In the genomic region with DNA sequence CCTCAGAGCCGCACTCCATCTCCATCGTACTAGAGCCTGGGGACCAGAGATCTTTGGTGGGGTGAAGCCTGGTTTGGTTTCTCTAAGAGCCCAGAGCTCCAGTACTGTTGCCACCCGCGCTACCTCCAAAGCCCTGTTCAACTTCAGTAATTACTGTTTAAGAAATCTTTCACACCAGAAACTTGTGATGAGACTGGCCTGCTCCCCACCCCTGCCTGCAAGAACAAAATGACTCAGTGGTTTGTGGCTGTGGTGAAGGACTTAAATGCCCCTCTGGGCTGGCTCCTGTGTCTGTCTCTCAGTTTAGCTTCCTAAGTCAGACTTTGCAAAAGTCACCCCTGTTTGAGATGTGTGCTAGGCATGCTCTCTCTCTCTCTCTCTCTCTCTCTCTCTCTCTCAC, we compare ENCODE assay signal across 21 mouse cellular contexts. TPM values are rescaled to one million over a fixed set of nuclear protein-coding genes. Genes with fewer than 3 reads are reported as not detected.
DNase-seq lines count a peak whose midpoint lies in the region; ATAC-seq lines count a peak whose summit lies in the region.
"Had no signal": no experiment of that assay in that cellular context is flagged by ENCODE, and none has a peak within 500 bp of the region (broad histone marks: within the 10 kb centered on the region; RNA-seq: fewer than 3 reads in every experiment).

No protein-coding gene starts in this region.

- H3K4me3 ChIP-seq in hindbrain, embryonic 10.5 days: peak overlapping the region; percentile 43
- peak overlapping the region; percentile 24 for H3K4me3 ChIP-seq in hindbrain, embryonic 11.5 days (ENCODE audit: low read depth, low read length)
- no peak overlapping the region for H3K4me3 ChIP-seq in limb, embryonic 10.5 days
- H3K4me3 ChIP-seq in midbrain, embryonic 15.5 days: peak overlapping the region; percentile 39
- H3K4me3 ChIP-seq: heart, embryonic 10.5 days; left cerebral cortex, adult 2 months; liver, embryonic 15.5 days had no signal

- intact Hi-C loops in gastrocnemius, postnatal 14 days (cut with DNase I; ENCODE audit: low total_unique reads): no loop called here
- intact Hi-C loops in left cerebral cortex, postnatal 10 days (cut with DNase I): no loop called here

- H3K27me3 ChIP-seq in hindbrain, embryonic 10.5 days (ENCODE audit: insufficient read depth, poor library complexity, severe bottlenecking): peaks cover 100% of the 10 kb centered on the region
- H3K27me3 ChIP-seq in hindbrain, embryonic 11.5 days (ENCODE audit: control insufficient read depth, insufficient read depth, low read length): peaks cover 95% of the 10 kb centered on the region
- peaks cover 100% of the 10 kb centered on the region for H3K27me3 ChIP-seq in limb, embryonic 10.5 days (ENCODE audit: low read depth, poor library complexity, severe bottlenecking)
- peaks cover 60% of the 10 kb centered on the region for H3K27me3 ChIP-seq in midbrain, embryonic 15.5 days (replicated peaks)

- H3K9me3 ChIP-seq in hindbrain, embryonic 10.5 days: no peaks in the 10 kb centered on the region
- H3K9me3 ChIP-seq in hindbrain, embryonic 11.5 days (ENCODE audit: control insufficient read depth, low read length): no peaks in the 10 kb centered on the region
- H3K9me3 ChIP-seq in limb, embryonic 10.5 days (replicated peaks): no peaks in the 10 kb centered on the region
- H3K9me3 ChIP-seq in midbrain, embryonic 15.5 days: no peaks in the 10 kb centered on the region
- H3K9me3 ChIP-seq: heart, embryonic 10.5 days; liver, embryonic 15.5 days had no signal

- H3K9ac ChIP-seq in hindbrain, embryonic 11.5 days (ENCODE audit: low read depth, low read length): no peak overlapping the region
- H3K9ac ChIP-seq in midbrain, embryonic 15.5 days: 0 out of 2 replicates have a peak overlapping the region, but pooled peaks have one; percentile 25
- H3K9ac ChIP-seq: liver, embryonic 15.5 days had no signal

- no peak for DNase-seq in hindbrain, embryonic 10.5 days (ENCODE audit: low spot score)
- DNase-seq in hindbrain, embryonic 11.5 days (ENCODE audit: low spot score): no peak
- peak; percentile 36 for DNase-seq in limb, embryonic 10.5 days (ENCODE audit: low spot score)
- DNase-seq in gastrocnemius, postnatal 14 days: no peak
- DNase-seq in lung, postnatal 25 days (ENCODE audit: low spot score): no peak
- DNase-seq in left cerebral cortex, postnatal 10 days (ENCODE audit: extremely low spot score in 1 of 2, low spot score in 2 of 2): no peak
- DNase-seq: cerebellum, adult 2 months; kidney, adult 2 months; kidney, postnatal 14 days; layer of hippocampus, adult 9-11 months; right cerebral cortex, adult 18-20 months; thymus, postnatal 14 days had no signal

- no peak overlapping the region for H3K27ac ChIP-seq in hindbrain, embryonic 10.5 days
- no peak overlapping the region for H3K27ac ChIP-seq in hindbrain, embryonic 11.5 days (ENCODE audit: low read depth, low read length)
- H3K27ac ChIP-seq in limb, embryonic 10.5 days: no peak overlapping the region
- peak overlapping the region; percentile 79 for H3K27ac ChIP-seq in midbrain, embryonic 15.5 days
- H3K27ac ChIP-seq: heart, embryonic 10.5 days; left cerebral cortex, adult 2 months; liver, embryonic 15.5 days had no signal

- H3K4me2 ChIP-seq in hindbrain, embryonic 11.5 days (replicated peaks; ENCODE audit: low read depth, low read length): no peak overlapping the region
- peak overlapping the region; percentile 41 for H3K4me2 ChIP-seq in midbrain, embryonic 15.5 days
- H3K4me2 ChIP-seq: liver, embryonic 15.5 days had no signal

- 1% methylated on average over 4 of the region's 4 CpGs for WGBS in hindbrain, embryonic 10.5 days
- 2% methylated on average over 4 of the region's 4 CpGs for WGBS in hindbrain, embryonic 11.5 days
- WGBS in limb, embryonic 10.5 days: under 1% methylated on average over 4 of the region's 4 CpGs
- 6% methylated on average over 4 of the region's 4 CpGs for WGBS in midbrain, embryonic 15.5 days

- no peak for ATAC-seq in hindbrain, embryonic 11.5 days (ENCODE audit: low FRiP score)
- no peak for ATAC-seq in midbrain, embryonic 15.5 days (replicated peaks)
- ATAC-seq: forebrain, embryonic 16.5 days; lung, postnatal 0 days had no signal

- H3K4me1 ChIP-seq in hindbrain, embryonic 10.5 days (replicated peaks): peaks cover 42% of the 10 kb centered on the region
- H3K4me1 ChIP-seq in hindbrain, embryonic 11.5 days (replicated peaks; ENCODE audit: control insufficient read depth, insufficient read depth, low read length): peaks cover 26% of the 10 kb centered on the region
- peaks cover 33% of the 10 kb centered on the region for H3K4me1 ChIP-seq in limb, embryonic 10.5 days
- peaks cover 32% of the 10 kb centered on the region for H3K4me1 ChIP-seq in midbrain, embryonic 15.5 days

- H3K36me3 ChIP-seq in hindbrain, embryonic 10.5 days: no peaks in the 10 kb centered on the region
- H3K36me3 ChIP-seq in hindbrain, embryonic 11.5 days (ENCODE audit: control insufficient read depth, insufficient read depth, low read length): no peaks in the 10 kb centered on the region
- no peaks in the 10 kb centered on the region for H3K36me3 ChIP-seq in limb, embryonic 10.5 days
- no peaks in the 10 kb centered on the region for H3K36me3 ChIP-seq in midbrain, embryonic 15.5 days (replicated peaks)
- H3K36me3 ChIP-seq: heart, embryonic 10.5 days; liver, embryonic 15.5 days had no signal

RNA-seq across cellular contexts. Expression of a gene that starts 3.5 kb away (rescaled TPM):
- polyA plus RNA-seq in hindbrain, embryonic 10.5 days (2016; fragmentation: Nextera tagmentation; extraction: Ambion mirVana): 10.8 and 18.4 TPM in 2 replicates
- 9.4 and 9.9 TPM in 2 replicates for polyA plus RNA-seq in hindbrain, embryonic 11.5 days (2014; fragmentation: Nextera tagmentation; extraction: Ambion mirVana)
- not detected in 2 replicates for polyA plus RNA-seq in limb, embryonic 10.5 days (2016; fragmentation: Nextera tagmentation; extraction: Ambion mirVana)
- 53.5 and 77.8 TPM in 2 replicates for polyA plus RNA-seq in midbrain, embryonic 15.5 days (2015; fragmentation: Nextera tagmentation; extraction: Ambion mirVana)
- total RNA-seq in gastrocnemius, postnatal 14 days (2021): not detected
- not detected for total RNA-seq in left cerebral cortex, postnatal 10 days (2021)
- total RNA-seq: adrenal gland, adult 18-20 months; left cerebral cortex, adult 2 months; megakaryocyte, adult 5-6 weeks had no signal
- polyA plus RNA-seq: heart, embryonic 10.5 days; heart, postnatal 0 days; liver, embryonic 15.5 days had no signal

Comparison
In these comparisons a context has a peak if more than half of its experiments do, and no peak if none do; other contexts are left out.
1. RNA of a gene that starts 3.5 kb away (polyA plus RNA-seq): 53.5 to 77.8 TPM in midbrain, embryonic 15.5 days, 10.8 to 18.4 TPM in hindbrain, embryonic 10.5 days and 9.4 to 9.9 TPM in hindbrain, embryonic 11.5 days; not detected in limb, embryonic 10.5 days; every median in the first group is over 10 times any median in the second.